Mouse (Mus musculus): ENCODE results near the gene Ikzf5. TPM values are rescaled to one million over a fixed set of nuclear protein-coding genes. Genes with fewer than 3 reads are reported as not detected.

Ikzf5 gene
- polyA plus RNA-seq, 1 experiment: 6.4 TPM

DNA sequence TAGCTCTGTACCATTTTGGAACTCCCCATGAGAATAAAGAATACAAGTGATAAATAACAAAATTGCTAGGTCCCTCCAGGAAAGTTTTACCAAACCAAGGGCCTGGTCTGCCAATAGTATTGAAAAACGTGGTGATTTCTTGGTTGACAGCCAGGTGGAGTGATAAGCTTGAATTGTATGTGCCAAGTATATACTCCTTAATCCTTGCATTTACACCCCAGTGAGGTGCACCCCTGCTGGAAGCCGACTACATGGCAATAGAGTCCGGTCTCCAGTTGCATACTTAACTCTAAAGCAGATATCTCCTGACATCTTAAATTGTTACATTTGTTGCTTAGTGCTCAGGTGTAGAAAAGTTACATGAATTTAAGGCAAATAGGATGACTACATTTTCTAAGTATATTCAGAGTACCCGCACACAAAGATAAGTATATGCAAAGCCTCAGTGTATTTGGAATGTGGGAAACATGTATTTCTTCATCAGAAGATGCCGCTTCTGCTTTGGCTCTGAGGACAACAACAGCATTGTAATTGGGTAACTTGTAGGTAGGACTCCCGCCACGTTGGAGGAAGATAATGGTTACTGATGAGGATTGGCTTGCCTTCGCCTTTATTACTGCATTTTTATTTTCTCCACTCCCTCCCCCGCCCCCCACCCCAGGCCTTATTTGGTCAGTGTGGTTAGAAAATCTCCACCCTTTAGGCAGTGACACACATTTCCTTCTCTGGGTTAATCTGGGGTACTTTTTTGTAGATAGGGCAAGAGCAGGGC, 38.3 kb downstream of the Ikzf5 start:
- WGBS: 54% methylated on average over 9 of the region's 9 CpGs
- Histone ChIP-seq H3K27me3 (ENCODE audit: control insufficient read depth, insufficient read depth, low read length) (no peaks in the 10 kb centered on the region), H3K36me3 (ENCODE audit: control insufficient read depth, insufficient read depth, low read length) (peaks cover 6% of the 10 kb centered on the region), H3K4me1 (ENCODE audit: control insufficient read depth, insufficient read depth, insufficient read length, low read length) (no peaks in the 10 kb centered on the region), H3K4me3 (ENCODE audit: low read depth, low read length) (no peak overlapping the region), H3K27ac (ENCODE audit: insufficient read depth, low read depth, low read length) (no peak overlapping the region)
- TF ChIP-seq POLR2A (IDR thresholded peaks at IDR 0.05; ENCODE audit: low read depth, low read length) (no peak), CTCF (IDR thresholded peaks at IDR 0.05; ENCODE audit: extremely low read depth, insufficient read length, insufficient replicate concordance, low read depth, low read length) (no peak)

- Histone ChIP-seq H3K4me3 (ENCODE audit: low read depth, low read length) (peak overlapping the region; percentile 84), H3K36me3 (ENCODE audit: control insufficient read depth, insufficient read depth, low read length) (peaks cover 6% of the 10 kb centered on the region), H3K4me1 (ENCODE audit: control insufficient read depth, insufficient read depth, insufficient read length, low read length) (no peaks in the 10 kb centered on the region), H3K27me3 (ENCODE audit: control insufficient read depth, insufficient read depth, low read length) (no peaks in the 10 kb centered on the region), H3K27ac (ENCODE audit: insufficient read depth, low read depth, low read length) (peak overlapping the region; percentile 79; the same call in 1 of the 2 replicates)
- TF ChIP-seq POLR2A (IDR thresholded peaks at IDR 0.05; ENCODE audit: low read depth, low read length) (no peak), CTCF (IDR thresholded peaks at IDR 0.05; ENCODE audit: extremely low read depth, insufficient read length, insufficient replicate concordance, low read depth, low read length) (no peak)
- 2% methylated on average over 9 of the region's 9 CpGs for WGBS
Measured at GRCm38 (mm10) chr7:131371470-131371860, 38.9 kb downstream of the Ikzf5 start.

DNA sequence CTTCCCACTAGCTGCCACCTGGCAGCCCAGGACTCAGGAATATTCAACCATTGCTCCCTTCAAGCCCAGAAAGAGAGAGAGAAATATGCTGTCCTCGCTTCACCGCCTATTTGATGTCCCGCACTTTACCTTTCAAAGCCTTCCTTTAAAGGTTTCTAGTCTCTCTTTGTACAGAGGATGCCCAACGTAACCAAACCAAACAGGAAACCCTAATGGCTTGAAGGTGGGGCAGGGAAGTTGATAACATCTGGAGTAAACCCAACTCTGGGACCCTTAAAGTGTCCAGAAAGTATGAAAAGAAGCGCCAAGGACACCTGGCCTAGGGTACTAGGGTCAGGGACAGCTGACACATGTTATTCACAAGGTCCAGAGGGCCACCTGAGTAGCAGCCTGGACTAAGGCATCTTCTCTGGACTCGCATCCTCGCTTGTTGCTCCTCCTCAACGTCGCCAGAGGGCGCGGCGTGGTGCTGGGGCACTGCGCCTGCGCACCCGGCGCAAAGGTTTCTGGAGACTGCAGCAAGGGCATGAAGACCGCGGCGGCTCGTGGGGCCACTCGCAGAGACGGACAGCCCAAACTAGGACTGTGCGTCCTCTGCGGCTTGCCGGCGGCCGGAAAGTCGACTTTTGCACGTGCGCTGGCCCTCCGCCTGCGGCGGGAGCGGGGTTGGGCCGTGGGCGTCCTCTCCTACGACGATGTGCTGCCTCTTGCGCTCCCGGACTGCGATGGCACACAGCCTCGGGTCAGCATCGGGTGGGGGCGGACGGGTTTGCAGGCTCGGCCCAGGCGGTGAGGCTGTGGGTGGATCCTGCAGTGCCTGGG, 39.5 kb downstream of the Ikzf5 start, which contains the start of gene Pstk:
TSS of gene Pstk (plus strand) at position 494 of the 822 bp plus-strand sequence.
- peaks cover 6% of the 10 kb centered on the region for H3K36me3 ChIP-seq (ENCODE audit: control insufficient read depth, insufficient read depth, low read length)
- H3K4me1 ChIP-seq (ENCODE audit: control insufficient read depth, insufficient read depth, insufficient read length, low read length): no peaks in the 10 kb centered on the region
- 4% methylated on average over 47 of the region's 47 CpGs for WGBS
- H3K27ac ChIP-seq (ENCODE audit: insufficient read depth, low read depth, low read length): peak within 1 kb of the TSS; percentile 79
- no peaks in the 10 kb centered on the region for H3K27me3 ChIP-seq (ENCODE audit: control insufficient read depth, insufficient read depth, low read length)
- H3K4me3 ChIP-seq (ENCODE audit: low read depth, low read length): peak within 1 kb of the TSS; percentile 84
- TF ChIP-seq POLR2A (IDR thresholded peaks at IDR 0.05; ENCODE audit: low read depth, low read length) (peak; percentile 91), CTCF (IDR thresholded peaks at IDR 0.05; ENCODE audit: extremely low read depth, insufficient read length, insufficient replicate concordance, low read depth, low read length) (peak; percentile 78; the same call in 1 of the 2 replicates)

- Histone ChIP-seq H3K36me3 (ENCODE audit: control insufficient read depth, insufficient read depth, low read length) (0 out of 2 replicates have a peak, but pooled peaks cover 1% of the 10 kb centered on the region), H3K27ac (ENCODE audit: insufficient read depth, low read depth, low read length) (peak overlapping the region; percentile 20; the same call in 1 of the 2 replicates), H3K27me3 (ENCODE audit: control insufficient read depth, insufficient read depth, low read length) (no peaks in the 10 kb centered on the region), H3K4me1 (ENCODE audit: control insufficient read depth, insufficient read depth, insufficient read length, low read length) (peaks cover 8% of the 10 kb centered on the region; the same call in 1 of the 2 replicates), H3K4me3 (ENCODE audit: low read depth, low read length) (no peak overlapping the region)
- TF ChIP-seq POLR2A (IDR thresholded peaks at IDR 0.05; ENCODE audit: low read depth, low read length): no peak
- TF ChIP-seq CTCF (IDR thresholded peaks at IDR 0.05; ENCODE audit: extremely low read depth, insufficient read length, insufficient replicate concordance, low read depth, low read length): no peak
- WGBS: 36% methylated on average over 8 of the region's 8 CpGs
Measured at GRCm38 (mm10) chr7:131364131-131364530, 46.2 kb downstream of the Ikzf5 start.

- TF ChIP-seq CTCF (IDR thresholded peaks at IDR 0.05; ENCODE audit: extremely low read depth, insufficient read length, insufficient replicate concordance, low read depth, low read length) (no peak), POLR2A (IDR thresholded peaks at IDR 0.05; ENCODE audit: low read depth, low read length) (peak; percentile 55)
- Histone ChIP-seq H3K4me3 (ENCODE audit: low read depth, low read length) (peak within 1 kb of the TSS; percentile 96), H3K27me3 (ENCODE audit: control insufficient read depth, insufficient read depth, low read length) (no peaks in the 10 kb centered on the region), H3K27ac (ENCODE audit: insufficient read depth, low read depth, low read length) (peak within 1 kb of the TSS; percentile 84), H3K36me3 (ENCODE audit: control insufficient read depth, insufficient read depth, low read length) (peaks cover 9% of the 10 kb centered on the region), H3K4me1 (ENCODE audit: control insufficient read depth, insufficient read depth, insufficient read length, low read length) (peaks cover 8% of the 10 kb centered on the region; the same call in 1 of the 2 replicates)
- WGBS: under 1% methylated on average over 55 of the region's 55 CpGs
Measured at GRCm38 (mm10) chr7:131362615-131363300, 47.6 kb downstream of the Ikzf5 start, which contains the start of gene 2310057M21Rik. Gene 2310057M21Rik, minus strand, starts transcription at chr7:131362759.

DNA sequence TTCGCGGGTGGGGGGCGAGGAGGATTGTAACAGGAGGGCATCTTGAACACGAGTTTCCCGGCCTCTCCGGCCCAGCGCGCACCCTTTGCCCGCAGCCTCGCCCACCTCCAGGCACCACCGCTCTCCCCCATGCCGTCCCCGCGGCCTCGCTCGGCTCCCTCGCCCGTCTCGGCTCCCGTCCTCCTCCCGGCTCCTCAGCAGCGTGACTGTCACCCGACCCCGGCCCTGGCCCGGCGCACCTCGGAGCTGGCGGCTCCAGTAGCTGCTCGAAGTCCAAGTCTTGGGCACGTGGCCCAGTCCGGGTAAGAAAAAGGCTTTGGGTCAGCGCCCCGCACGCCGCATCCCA, 48.1 kb downstream of the Ikzf5 start:
- Histone ChIP-seq H3K27me3 (ENCODE audit: control insufficient read depth, insufficient read depth, low read length) (no peaks in the 10 kb centered on the region), H3K4me1 (ENCODE audit: control insufficient read depth, insufficient read depth, insufficient read length, low read length) (peaks cover 8% of the 10 kb centered on the region; the same call in 1 of the 2 replicates), H3K4me3 (ENCODE audit: low read depth, low read length) (peak overlapping the region; percentile 96), H3K36me3 (ENCODE audit: control insufficient read depth, insufficient read depth, low read length) (peaks cover 12% of the 10 kb centered on the region), H3K27ac (ENCODE audit: insufficient read depth, low read depth, low read length) (peak overlapping the region; percentile 78)
- TF ChIP-seq CTCF (IDR thresholded peaks at IDR 0.05; ENCODE audit: extremely low read depth, insufficient read length, insufficient replicate concordance, low read depth, low read length) (no peak), POLR2A (IDR thresholded peaks at IDR 0.05; ENCODE audit: low read depth, low read length) (no peak)
- WGBS: under 1% methylated on average over 34 of the region's 35 CpGs

All from small intestine, adult 2 months (tissue).